Mouse (Mus musculus) retina, postnatal 1 day (tissue): ENCODE measurements around the gene Renbp.

Experiments
- DNase-seq: peaks from one replicate; pipeline ENCODE4 v3.0.0-alpha.2; 2012

The Renbp gene

DNA sequence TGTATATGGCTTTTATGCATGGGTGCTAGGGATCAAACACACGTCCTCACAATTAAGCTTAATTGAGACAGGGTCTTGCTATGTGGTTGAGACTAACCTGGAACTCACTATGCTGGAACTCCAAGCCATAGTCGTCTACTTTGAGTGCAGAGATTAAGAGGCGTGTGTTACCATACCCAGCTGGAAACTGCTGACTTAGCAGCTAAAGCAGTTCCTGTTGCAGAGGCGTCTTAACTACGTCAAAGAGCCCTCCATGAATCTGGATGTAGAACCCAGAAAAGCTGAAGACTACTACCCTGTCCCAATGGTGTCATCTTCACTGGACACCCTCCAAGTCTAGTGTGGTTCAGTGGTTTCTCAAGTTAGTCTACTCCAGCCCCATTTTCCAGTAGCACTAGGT, 12.0 kb downstream of the Renbp start:
- DNase-seq: no peak

DNA sequence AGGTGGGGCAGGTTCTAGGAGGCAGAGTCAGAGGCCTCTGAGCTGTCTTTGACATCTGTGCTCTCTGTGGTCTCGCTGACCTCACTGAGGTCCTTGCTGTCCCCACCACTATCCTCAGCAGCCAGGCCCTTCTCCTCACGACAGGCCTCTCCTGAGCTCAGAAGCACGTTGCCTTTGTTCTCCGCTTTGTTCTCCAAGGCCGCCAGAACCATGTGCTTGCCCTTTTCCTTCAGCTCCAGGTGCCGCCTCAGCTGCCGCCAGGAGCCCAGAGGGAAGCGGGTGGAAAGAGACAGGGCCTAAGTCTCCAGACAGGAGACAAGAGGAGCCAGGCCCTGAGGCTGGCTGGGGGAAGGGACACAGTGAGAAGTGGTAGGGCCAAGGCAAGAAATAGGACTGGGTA, 13.7 kb downstream of the Renbp start:
- no peak for DNase-seq

DNA sequence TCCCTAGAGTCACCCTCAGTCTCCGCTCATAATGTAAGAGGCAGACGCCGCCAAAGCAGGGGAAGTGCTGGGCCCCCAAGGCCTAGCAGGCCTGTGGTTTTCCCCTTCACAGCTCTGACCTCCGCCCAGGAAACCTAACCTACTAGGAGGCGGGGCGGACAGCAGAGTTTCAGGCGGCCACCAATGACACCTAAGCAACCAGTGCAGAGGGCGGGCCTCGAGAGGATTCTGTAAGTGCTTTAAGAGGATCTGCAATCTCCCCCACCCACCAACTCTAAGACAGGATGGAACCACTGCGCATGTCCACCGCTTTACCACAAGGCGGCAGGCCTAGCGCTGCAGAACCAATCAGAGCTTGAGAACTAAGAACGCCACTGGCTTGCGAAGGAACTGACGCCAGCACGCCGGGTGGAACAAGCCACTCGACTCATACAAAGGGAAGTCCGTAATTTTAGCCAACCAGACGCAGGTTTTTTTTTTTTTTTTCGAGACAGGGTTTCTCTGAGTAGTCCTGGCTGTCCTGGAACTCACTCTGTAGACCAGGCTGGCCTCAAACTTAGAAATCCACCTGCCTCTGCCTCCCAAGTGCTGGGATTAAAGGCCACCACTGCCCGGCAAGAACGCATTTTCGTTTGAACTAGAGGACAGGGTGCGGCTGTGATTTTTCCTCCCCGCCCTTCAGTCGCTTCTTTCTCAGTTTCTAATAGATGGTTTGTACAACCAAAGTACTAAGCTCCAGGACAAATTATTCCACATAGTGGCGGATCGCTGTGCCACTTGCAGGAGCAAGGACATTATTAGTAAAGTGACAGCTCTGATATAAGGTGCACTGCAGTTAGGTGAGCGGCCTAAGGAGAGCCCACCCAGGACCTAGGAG, 15.6 kb downstream of the Renbp start:
- peak; percentile 97 for DNase-seq

DNA sequence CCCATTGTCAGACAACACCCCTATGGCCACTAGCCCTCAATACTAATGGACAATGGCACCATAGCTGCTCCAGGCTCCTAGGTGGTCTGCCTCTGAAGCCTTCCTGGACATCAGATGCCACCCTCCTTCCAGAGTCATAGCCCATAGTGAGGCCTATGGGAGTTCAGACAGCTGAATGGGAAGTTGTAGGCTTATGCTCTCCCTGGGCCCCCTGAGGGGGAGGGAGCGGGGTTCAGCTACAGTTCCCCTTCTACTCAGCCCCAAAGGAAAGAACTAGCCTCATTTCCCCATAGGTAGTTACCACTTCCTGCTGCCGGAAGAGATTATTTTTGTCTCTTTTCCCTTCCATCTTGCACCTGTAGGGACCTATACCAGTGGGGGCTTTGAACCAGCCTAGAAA, 19.1 kb downstream of the Renbp start:
- no peak for DNase-seq

DNA sequence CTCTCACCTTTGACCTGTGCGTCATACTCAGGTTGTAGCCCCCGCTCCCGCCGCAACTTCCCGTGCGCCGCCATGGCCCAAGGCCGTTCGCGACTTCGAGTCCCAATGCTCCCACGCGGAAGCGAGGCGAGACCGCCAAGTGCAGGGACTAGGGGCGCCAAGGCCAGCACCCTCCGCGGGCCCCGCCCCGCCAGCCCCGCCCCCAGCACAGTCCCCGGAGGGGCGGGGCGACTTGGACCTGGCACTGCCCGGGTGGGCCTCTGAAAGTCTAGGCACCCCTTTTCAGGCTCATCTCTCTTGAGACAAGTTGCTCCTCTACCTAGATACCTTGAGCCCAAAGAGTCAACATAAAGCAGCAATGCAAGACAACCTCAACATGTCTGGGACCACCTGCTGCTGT, 19.5 kb downstream of the Renbp start:
- peak; percentile 24 for DNase-seq

DNA sequence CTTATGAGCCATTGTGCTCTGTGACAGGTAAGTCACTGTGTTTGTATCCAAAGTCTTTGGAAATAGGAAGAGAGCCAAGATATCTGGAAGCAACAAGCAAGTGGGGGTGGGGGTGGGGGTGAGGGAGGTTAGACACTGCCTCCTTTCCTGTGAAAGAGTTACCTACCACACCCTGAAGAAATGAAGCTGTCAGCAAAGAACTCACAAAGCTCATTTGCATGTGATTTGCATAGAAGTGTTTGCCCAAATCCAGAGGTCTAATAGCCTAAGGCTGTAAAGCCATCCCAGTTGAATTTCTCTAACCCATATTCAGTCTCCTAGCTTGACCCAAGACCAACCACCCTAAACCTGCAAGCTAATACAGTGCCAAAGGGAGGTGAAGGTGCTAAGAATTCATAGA, 20.2 kb downstream of the Renbp start:
- DNase-seq: no peak

DNA sequence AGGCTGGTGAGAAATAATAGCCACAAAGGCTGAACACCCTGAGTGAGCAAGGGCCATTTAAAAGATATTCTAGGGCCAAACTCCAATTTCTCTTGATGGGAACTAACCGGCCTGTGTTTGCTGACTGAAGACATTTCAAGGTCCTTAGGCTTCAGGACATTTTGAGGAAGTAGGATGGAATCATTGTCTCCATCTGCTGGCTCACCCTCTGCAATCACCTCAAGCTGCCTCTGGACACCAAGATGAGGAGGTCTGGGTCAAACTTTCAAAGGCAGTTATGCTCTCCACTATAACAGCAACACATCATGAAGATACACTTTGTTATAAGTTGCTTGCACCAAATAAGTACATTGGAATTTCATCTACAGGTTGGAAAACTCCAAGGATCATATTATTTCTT, 20.6 kb downstream of the Renbp start:
- no peak for DNase-seq

DNA sequence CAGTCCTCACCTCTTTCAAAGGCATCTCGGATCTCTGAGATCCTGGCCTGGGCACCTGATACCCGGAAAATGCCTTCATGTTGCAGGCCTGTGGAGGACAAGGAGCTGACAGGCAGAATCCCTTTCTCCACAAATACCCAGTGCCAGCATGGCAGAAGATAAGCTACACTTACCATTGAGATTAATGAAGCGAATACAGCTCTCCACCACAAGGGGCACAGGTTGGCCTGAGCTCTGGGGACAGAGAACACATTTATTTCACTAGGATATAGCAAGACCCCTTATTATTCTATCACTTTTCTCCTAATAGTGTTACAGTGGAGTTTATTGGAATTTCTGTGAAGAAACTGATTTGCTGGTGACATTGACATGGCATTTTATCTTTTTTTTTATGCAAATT, 32.7 kb downstream of the Renbp start:
- DNase-seq: no peak

DNA sequence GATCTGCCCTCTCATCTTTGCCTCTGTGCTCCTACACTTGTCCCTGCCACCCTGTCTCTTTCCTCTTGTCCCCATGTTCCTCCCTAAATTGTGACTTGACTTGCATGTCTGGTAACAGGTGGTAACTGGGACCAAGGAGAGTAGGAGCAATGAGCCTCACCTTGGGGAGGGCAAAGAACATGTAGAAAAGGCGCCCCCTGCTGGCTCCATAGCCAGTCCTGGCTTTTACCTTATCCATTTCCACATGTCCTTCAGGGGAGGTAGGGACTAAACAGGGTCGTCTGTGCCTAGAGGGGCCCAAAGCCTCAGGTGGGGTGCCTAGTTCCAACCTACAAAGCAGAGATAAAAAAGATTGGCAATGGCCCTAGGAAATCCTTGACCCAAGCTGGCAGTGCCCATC, 34.9 kb downstream of the Renbp start, which contains the start of gene L1cam:
L1cam (minus strand) TSS at position 387 of the 400 bp plus-strand sequence.
- peak; percentile 57 for DNase-seq

DNA sequence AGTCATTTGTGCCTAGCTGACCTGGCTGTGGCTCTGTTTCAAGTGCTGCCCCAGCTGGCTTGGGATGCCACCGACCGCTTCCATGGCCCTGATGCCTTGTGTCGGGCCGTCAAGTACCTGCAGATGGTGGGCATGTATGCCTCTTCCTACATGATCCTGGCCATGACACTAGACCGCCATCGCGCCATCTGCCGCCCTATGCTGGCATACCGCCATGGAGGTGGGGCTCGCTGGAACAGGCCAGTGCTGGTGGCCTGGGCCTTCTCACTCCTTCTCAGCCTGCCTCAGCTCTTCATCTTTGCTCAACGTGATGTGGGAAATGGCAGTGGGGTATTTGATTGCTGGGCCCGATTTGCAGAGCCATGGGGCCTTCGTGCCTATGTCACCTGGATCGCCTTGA, 37.8 kb downstream of the Renbp start:
- no peak for DNase-seq

DNA sequence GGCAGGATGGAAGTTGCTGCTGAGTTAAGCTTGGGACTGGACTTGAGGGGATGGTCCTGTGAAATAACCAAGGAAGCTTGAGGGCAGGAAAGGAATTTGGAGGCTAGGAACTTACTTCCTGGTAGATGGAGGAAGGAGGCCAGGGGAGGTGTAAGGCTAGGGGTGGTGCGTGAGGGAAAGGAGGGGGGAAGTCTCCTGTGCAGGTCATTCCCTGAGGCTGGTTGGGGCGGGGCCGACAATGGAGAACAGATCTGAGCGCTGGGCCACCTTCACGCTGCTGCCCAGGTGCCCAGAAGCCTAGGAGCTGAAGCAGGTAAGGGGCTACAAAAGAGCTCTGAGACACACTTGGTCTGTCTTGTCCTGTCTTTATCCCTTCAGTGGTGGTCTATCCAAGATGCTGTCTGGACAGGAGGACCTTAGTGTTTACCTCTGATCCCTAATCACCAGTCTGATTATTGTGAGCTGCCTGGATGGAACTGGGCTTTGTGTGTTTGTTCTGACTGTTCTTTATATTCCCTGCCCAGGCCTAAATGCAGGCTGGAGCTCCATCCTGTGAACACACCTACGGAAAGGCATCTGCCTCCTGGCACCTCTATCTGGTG, 39.0 kb downstream of the Renbp start, which contains the start of gene Avpr2:
Avpr2 (plus strand) TSS at position 552 of the 602 bp plus-strand sequence.
- no peak for DNase-seq

DNA sequence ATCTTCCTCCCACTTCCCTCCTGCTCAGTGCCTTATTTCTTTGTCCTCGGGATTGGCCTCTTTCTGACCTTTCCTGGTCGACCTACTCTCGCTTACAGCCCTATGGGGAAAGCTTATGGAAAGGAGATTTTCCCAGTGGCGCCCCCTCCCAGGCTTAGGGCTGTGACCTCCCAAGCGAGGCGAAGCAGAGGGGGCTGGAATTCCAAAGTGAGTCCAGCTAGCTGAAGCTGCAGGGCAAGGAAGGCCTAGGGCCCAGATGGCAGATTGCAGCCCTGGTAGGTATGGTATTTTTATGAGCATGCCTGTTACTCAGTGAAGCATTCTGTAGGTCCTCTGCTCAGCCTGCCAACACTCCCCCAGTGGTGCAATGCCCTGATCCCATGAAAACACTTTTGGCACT, 49.2 kb downstream of the Renbp start:
- DNase-seq: peak; percentile 29

DNA sequence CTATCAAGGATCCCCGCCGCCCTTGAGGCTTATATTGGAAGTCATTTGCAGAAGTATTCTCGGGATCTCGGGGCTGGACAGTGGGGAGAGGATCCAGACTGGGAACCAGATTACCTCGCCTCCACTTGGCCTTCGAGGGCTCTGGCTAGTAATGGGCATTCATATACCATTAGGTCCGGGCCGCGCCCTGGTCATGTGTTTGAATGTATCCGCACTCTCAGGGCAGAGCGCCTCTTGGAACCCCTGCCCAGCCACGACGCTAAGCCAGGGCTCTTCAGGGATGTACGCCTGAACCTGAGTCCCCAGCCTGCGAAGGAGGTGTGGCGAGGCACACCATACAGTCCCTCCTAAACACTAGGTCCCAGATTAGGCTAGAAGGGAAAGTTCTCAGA, 49.6 kb downstream of the Renbp start:
- no peak for DNase-seq

DNA sequence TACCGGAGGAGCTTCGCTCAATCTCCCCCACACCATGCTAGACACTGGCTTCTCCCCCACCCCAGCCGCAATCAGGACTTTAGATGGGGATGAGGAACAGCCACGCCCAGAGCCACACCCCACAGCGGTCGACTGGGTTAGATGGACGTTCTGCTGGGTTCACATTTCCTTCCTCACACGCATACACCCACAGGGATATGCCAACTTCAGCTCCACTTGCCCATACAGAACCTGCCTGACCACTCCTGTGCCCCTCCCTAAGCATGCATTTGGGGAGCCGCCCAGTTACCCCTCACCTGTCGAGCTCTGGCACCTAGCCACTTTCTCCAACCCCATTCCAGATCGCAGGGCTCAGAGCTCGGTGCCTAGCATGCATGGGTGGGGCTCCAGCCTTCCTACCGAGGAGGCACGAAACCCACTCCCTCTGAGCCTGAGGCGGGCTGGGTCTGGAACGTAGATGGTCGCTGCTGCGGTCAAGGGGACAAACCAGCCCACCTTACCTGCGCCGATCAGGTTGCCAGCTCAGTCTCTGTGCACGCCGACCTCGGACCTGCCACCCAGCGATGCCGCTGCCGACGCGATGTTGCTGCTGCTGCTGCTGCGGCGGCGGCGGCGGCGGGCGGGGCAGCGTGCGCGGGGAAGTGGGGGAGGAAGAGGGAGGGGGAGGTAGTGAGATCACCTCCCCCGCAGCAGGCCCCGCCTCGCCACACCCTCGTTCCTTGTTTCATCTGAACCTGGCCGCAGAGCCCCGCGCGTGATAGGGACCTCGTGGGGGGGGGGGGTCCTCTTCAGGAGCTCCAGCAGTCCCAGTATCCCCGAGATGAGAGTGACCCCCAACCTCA, 50.2 kb downstream of the Renbp start:
- peak; percentile 53 for DNase-seq

DNA sequence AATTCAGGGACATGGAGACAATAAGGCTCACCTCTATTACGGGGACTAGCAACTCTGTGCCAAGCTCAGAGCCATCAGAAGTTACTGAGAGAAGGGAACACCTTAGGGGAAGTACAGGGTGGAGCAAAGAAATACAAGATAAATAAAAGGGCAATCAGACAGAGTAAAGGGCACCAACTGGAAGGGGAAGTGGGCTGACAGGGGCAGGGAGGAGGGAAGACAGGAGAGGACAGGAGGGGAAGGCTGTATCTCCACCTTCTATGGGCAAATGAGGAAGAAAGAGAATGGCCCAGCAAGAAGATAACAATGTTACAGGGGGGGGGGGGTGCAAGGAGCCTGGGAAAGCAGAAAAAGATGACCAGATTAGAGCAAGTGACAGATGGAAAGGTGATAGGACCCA, 53.6 kb downstream of the Renbp start:
- DNase-seq: no peak

DNA sequence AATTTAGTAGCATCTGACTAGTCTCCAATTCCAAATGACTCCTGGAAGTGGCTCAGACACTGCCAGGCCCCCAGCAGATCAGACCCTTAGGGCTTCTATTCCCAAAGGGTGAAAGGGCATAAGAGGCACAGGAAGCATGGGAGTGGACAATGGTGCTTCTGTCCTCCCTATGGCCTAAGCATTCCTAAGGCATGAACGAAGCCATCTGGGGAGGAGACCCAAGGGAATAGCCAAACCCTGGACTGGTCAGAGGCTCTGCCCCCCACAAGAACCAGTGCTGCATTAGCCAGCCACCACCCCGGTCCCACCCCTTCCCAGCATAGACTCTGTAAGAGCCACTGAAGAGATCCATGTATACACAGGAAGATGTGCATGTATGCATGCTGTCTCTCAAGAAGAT, 54.8 kb downstream of the Renbp start:
- no peak for DNase-seq
